Mouse (Mus musculus): ENCODE data around the gene Ints1.

Ints1 gene

DNA sequence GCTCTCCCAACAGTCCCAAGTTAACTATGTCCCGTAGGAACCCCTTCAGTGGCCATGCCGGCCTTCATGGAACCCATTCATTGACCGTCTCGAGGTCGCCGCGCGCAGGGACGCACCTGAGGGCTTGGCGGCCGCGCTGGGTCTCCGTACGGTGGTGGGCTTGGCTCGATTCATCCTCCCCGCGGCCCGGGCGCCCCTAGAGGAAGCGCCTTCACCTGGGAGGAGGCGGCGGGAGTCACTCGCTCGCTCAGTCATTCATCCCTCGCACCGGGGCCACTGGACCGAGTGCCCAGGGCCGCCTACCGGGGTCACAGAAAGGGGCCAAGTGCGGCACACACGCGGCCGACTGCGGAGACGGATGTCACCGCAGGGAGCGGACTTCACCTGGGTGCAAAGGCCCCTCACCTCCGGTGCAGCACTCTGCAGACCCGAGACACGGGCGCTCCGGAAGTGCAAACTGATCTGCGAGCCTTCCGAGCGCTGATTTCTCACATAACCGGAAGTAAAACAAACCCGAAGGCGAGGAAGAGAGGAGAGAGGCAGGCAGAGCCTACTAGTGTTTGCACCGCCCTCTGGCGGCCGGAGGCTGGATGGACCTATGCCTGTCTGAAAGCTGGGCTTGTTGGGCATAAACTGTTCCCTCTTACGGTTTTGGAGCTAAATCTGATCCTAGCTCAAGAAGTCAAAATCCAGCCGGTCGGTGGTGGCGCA, at the start of gene Ints1:
Gene Ints1, minus strand, starts transcription at position 459 of the 711 bp plus-strand sequence.
- peak; percentile 86 for DNase-seq (ENCODE audit: extremely low read depth, insufficient read length, low spot score)

GRCm38 (mm10) chr5:139824531-139824930, 49.1 kb upstream of the Ints1 start:
- no peak for DNase-seq (ENCODE audit: extremely low read depth, insufficient read length, low spot score)

GRCm38 (mm10) chr5:139821466-139822459, 46.3 kb upstream of the Ints1 start:
- DNase-seq (ENCODE audit: extremely low read depth, insufficient read length, low spot score), result no peak

- DNase-seq (ENCODE audit: extremely low read depth, insufficient read length, low spot score), result no peak
Measured at GRCm38 (mm10) chr5:139819538-139820181, 44.2 kb upstream of the Ints1 start, which contains the start of gene Tmem184a. Gene Tmem184a, minus strand, starts transcription at chr5:139819917.

GRCm38 (mm10) chr5:139818801-139819200, 43.3 kb upstream of the Ints1 start:
- DNase-seq (ENCODE audit: extremely low read depth, insufficient read length, low spot score), result no peak

GRCm38 (mm10) chr5:139818056-139818455, 42.6 kb upstream of the Ints1 start:
- DNase-seq (ENCODE audit: extremely low read depth, insufficient read length, low spot score), result no peak

DNA sequence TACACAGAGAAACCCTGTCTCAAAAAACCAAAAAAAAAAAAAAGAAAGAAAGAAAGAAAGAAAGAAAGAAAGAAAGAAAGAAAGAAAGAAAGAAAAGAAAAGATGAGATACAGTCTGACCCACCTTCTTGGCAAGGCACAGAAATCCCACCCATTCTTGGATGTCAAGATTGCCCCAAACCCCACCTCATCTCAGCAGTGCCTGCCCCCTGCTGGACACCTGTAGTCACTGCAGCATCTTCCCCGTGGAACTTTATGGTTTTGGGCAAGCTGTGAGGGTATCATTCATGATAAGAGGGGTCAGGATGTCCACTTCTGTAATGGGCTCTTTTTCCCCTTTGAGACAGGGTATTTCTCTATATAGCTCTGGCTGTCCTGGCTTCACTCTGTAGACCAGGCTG, 41.8 kb upstream of the Ints1 start:
- no peak for DNase-seq (ENCODE audit: extremely low read depth, insufficient read length, low spot score)

DNA sequence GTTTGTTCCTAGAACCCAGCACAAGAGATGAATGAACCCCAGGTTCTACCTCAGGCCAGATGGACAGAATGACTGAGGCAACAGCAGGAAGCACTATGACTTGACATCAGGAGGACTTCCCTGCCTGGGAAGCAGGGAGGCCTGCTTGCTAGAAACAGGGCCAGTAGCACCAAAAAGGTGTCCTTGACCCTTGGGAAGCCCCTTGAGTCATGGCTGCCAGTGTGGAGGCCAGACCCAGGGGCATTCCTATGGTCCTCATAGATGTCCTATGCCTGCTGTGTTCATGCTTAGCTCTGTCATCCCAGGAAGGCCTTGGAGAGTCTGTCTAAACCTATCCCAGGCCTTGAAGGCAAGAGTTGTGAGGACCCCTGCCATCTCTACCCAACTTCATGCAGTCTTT, 41.0 kb upstream of the Ints1 start:
- DNase-seq (ENCODE audit: extremely low read depth, insufficient read length, low spot score), result no peak

GRCm38 (mm10) chr5:139815964-139816363, 40.5 kb upstream of the Ints1 start:
- DNase-seq (ENCODE audit: extremely low read depth, insufficient read length, low spot score), result no peak

DNA sequence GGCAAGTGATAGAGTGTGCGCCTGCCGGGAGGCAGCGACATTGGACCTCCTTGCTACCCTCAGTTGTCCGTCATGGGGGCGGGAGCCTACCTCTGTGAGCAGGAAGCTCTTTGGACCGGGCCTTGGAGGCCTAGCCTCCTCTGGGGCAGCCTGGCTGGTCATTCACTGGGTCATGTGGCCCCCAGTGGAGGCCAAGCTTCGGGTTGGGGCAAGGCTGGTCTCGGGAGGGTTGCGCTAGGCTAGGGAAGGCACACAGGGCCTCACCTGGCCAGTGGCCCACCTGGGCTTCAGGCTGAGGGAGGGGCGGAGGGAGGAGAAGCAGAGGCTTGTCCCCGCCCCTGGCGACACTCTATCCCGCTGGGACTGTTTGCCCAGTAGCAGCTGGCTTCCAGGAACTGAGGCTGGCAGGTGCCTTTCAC, 38.5 kb upstream of the Ints1 start:
- DNase-seq (ENCODE audit: extremely low read depth, insufficient read length, low spot score), result no peak

- DNase-seq (ENCODE audit: extremely low read depth, insufficient read length, low spot score), result no peak
Measured at GRCm38 (mm10) chr5:139813126-139813490, 37.6 kb upstream of the Ints1 start.

DNA sequence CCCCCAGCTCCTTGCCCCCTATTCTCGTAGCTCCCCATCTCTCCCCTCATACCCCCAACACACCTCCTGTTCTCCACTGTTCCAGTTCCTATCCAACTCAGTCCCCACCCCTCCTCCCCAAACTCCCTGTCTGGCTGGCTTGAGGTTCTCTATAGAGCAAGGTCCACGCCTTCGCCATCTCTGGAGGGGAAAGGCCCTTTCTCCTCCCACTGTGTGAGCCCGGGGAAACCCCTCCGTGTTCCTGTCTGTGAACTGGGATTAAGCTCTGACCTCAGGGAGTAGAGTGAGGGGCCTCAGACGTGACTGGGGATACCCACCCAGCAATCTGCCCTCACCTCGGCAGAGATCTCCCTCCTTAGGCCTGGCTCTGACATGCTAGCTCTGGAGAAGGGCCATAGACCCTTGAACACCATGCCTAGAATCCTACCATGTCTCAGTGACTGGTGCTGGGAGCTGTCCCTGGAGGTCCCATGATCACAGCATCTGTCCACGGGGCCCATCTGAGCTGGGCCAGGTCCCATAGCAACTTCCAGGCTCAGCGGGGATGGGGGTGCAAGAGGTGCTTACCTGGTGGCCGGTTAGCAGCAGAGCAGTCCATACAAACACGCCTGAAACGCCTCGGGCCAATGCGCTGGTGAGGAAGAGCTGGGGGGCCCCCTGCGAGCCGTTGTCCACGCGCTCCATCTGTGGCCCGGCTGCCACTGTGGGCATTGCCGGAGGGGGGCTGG, 37.1 kb upstream of the Ints1 start:
- no peak for DNase-seq (ENCODE audit: extremely low read depth, insufficient read length, low spot score)

- no peak for DNase-seq (ENCODE audit: extremely low read depth, insufficient read length, low spot score)
Measured at GRCm38 (mm10) chr5:139811677-139812397, 36.4 kb upstream of the Ints1 start.

DNA sequence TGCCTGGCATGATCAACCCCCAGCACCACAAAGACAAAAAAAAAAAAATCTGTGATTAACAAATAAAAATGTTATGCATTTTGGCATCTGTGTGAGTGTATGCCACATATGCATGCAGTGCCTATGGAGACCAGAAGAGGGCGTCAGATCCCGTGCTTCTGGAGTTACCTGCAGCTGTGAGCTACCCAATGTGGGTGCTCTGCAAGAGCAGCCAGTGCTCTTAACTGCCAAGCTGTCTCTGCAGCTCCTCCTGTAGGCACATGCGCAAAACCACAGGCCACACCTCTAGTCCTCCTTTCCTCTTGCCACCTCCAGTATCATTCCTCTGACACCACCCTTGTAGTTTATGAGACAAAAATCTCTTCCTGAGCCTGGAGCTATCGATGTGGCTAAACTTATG, 33.9 kb upstream of the Ints1 start:
- no peak for DNase-seq (ENCODE audit: extremely low read depth, insufficient read length, low spot score)

DNA sequence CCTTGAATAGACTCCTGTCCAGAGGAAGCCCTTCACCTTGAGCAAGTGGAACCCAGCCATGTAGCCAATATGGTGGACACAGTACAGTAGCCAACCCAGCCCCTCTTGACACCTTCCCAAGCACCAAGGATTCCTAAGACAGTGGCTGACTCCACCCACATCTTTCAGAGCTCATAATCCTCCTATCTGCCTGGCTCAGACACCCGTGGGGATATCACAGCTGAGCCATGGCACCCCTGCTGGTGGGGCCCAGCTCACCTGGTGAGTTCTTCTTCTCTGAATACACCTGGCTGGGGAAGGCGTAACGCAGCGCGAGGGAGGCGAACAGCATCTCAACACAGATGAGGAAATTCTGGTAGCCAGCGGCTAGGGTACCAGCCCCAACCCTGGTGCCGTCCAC, 30.4 kb upstream of the Ints1 start:
- no peak for DNase-seq (ENCODE audit: extremely low read depth, insufficient read length, low spot score)

- DNase-seq (ENCODE audit: extremely low read depth, insufficient read length, low spot score), result no peak
Measured at GRCm38 (mm10) chr5:139804573-139805111, 29.2 kb upstream of the Ints1 start.

DNA sequence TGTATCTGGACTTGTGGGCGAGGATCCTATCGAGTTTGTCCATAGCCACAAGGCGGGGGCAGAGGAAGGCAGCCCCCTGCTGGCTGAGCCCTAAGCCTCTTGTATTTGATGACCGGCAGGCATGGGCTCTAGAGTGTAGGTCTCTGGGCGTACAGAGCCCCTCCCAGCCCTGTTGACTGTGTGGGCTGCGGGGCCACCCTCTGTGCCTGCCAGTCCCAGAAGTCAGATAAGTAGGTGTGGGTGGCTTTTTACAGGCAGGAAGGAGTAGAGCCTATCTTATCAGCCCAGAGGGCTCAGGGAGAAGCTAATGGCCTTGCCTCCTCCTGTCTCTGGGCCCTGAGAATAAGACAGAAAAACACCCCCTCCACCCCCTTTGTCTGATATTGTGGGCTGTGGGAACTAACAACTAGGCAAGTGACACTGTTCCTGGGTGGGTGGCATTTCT, 28.7 kb upstream of the Ints1 start:
- no peak for DNase-seq (ENCODE audit: extremely low read depth, insufficient read length, low spot score)

GRCm38 (mm10) chr5:139803601-139804102, 28.2 kb upstream of the Ints1 start:
- DNase-seq (ENCODE audit: extremely low read depth, insufficient read length, low spot score), result no peak

- no peak for DNase-seq (ENCODE audit: extremely low read depth, insufficient read length, low spot score)
Measured at GRCm38 (mm10) chr5:139803165-139803564, 27.7 kb upstream of the Ints1 start.
